Mouse (Mus musculus) midbrain, embryonic 15.5 days (tissue): ENCODE measurements around the gene Cdc14a. TPM values are rescaled to one million over a fixed set of nuclear protein-coding genes. Genes with fewer than 3 reads are reported as not detected.

ENCODE experiments used
- ATAC-seq: fragments of 200-750 bp; cut with Nextera tagmentation; replicated peaks from 2 replicates; pipeline ENCODE4 v1.8.0; 2017; ENCODE audit warnings: moderate TSS enrichment
- H3K27ac ChIP-seq: fragments of 300-500 bp; sonication (generic); 2 replicates; pipeline ENCODE4 v1.5.1; 2015; ENCODE audit warnings: mild to moderate bottlenecking, inconsistent platforms
- H3K27me3 ChIP-seq: fragments of 300-500 bp; sonication (generic); replicated peaks from 2 replicates; pipeline ENCODE4 v1.6.1; 2015; ENCODE audit warnings: inconsistent platforms
- H3K36me3 ChIP-seq: fragments of 300-500 bp; sonication (generic); replicated peaks from 2 replicates; pipeline ENCODE4 v1.6.1; 2015; ENCODE audit warnings: inconsistent platforms
- H3K4me1 ChIP-seq: fragments of 300-500 bp; sonication (generic); 2 replicates; pipeline ENCODE4 v1.6.1; 2015; ENCODE audit warnings: inconsistent platforms
- H3K4me2 ChIP-seq: fragments of 300-500 bp; sonication (generic); 2 replicates; pipeline ENCODE4 v1.6.1; 2015; ENCODE audit warnings: inconsistent platforms, mild to moderate bottlenecking, moderate library complexity
- H3K4me3 ChIP-seq: fragments of 300-500 bp; sonication (generic); 2 replicates; pipeline ENCODE4 v1.5.1; 2015; ENCODE audit warnings: mild to moderate bottlenecking, inconsistent platforms
- H3K9ac ChIP-seq: fragments of 300-500 bp; sonication (generic); 2 replicates; pipeline ENCODE4 v1.6.1; 2015; ENCODE audit warnings: mild to moderate bottlenecking, inconsistent platforms
- H3K9me3 ChIP-seq: fragments of 300-500 bp; sonication (generic); 2 replicates; pipeline ENCODE4 v1.6.1; 2016; ENCODE audit warnings: inconsistent platforms
- WGBS: fragments of 180-500 bp; shearing (Covaris S2); methylation state at CpG from one replicate; pipeline ENCODE4 v1.1.7; 2015; ENCODE audit warnings: mixed read lengths; 5-methylcytosine and 5-hydroxymethylcytosine counted together
- polyA plus RNA-seq: library from polyadenylated mRNA; unstranded; fragments of >200 nt; fragmentation: Nextera tagmentation; extraction: Ambion mirVana; gene quantifications from 2 replicates; pipeline ENCODE4 v1.2.1, GENCODE M21; 2015

The Cdc14a gene
- polyA plus RNA-seq, 1 experiment from 2014 or later = 3.3 TPM

DNA sequence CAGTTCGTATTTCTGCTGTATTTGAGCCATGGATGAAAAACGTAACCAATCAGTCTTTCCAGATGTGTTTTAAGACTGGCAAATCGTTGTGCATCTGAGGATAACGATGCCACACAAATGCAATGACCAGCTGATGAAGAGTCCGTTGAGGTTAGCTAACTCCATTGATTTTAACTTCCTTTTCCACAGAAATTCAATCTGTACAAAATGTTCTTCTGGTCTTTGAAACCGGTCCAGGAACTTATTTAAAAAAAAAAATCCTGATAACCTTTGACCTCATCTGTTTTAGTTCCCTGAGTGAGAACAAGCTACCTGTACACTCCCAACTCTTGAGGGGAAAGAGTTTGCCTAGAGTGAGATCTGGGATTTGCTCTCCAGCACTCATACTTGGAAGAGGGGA is 152.2 kb downstream of the Cdc14a start:
- no peak for ATAC-seq
- 91% methylated on average over 6 of the region's 6 CpGs for WGBS
- H3K4me3 ChIP-seq = no peak overlapping the region
- no peaks in the 10 kb centered on the region for H3K4me1 ChIP-seq
- H3K27ac ChIP-seq = no peak overlapping the region
- no peaks in the 10 kb centered on the region for H3K36me3 ChIP-seq
- no peaks in the 10 kb centered on the region for H3K27me3 ChIP-seq
- H3K4me2 ChIP-seq = no peak overlapping the region
- H3K9me3 ChIP-seq = no peaks in the 10 kb centered on the region
- H3K9ac ChIP-seq = no peak overlapping the region

DNA sequence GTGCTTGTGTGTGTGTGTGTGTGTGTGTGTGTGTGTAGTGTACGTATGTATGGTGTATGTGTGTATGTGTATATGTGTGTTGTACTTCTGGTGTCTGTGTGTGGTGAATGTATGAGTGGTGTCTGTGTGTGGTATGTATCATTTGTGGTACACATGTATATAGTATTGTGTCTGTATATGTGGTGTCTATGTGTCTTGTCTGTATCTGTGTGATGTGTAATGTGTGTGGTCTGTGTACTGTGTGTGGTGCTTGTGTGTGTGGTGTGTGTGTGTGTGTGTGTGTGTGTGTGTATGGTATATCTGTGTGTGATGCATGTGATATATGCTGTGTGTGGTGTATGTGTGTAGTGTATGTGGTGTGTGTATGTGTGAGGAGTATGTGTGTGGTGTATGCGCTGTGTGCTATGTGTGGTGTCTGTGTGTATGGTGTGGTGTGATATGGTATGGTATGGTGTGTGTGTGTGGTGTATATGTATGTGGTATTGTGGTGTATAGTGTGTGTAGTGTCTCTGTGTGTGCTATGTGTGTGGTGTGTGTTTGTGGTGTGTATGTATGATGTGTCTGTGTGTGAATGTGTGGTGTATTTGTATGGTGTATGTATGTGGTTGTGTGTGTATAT is 156.7 kb downstream of the Cdc14a start:
- Histone ChIP-seq H3K27ac (no peak overlapping the region), H3K4me2 (no peak overlapping the region), H3K4me1 (no peaks in the 10 kb centered on the region), H3K27me3 (no peaks in the 10 kb centered on the region), H3K9me3 (no peaks in the 10 kb centered on the region), H3K9ac (no peak overlapping the region), H3K36me3 (no peaks in the 10 kb centered on the region), H3K4me3 (no peak overlapping the region)
- ATAC-seq = 0 out of 2 replicates have a peak, but pooled peaks have one; percentile 33
- 91% methylated on average over 2 of the region's 2 CpGs for WGBS

- no peak overlapping the region for H3K27ac ChIP-seq
- no peaks in the 10 kb centered on the region for H3K4me1 ChIP-seq
- no peak overlapping the region for H3K4me3 ChIP-seq
- no peak for ATAC-seq
- H3K9ac ChIP-seq = no peak overlapping the region
- no peak overlapping the region for H3K4me2 ChIP-seq
- WGBS = 82% methylated on average over 3 of the region's 3 CpGs
- H3K36me3 ChIP-seq = no peaks in the 10 kb centered on the region
- no peaks in the 10 kb centered on the region for H3K9me3 ChIP-seq
- no peaks in the 10 kb centered on the region for H3K27me3 ChIP-seq
Measured at GRCm38 (mm10) chr3:116266360-116266759, 157.5 kb downstream of the Cdc14a start.

- WGBS = 59% methylated on average over 1 of the region's 1 CpGs
- no peak overlapping the region for H3K4me3 ChIP-seq
- no peaks in the 10 kb centered on the region for H3K27me3 ChIP-seq
- H3K4me1 ChIP-seq = no peaks in the 10 kb centered on the region
- H3K9me3 ChIP-seq = no peaks in the 10 kb centered on the region
- no peak overlapping the region for H3K4me2 ChIP-seq
- no peak overlapping the region for H3K9ac ChIP-seq
- ATAC-seq = no peak
- H3K36me3 ChIP-seq = no peaks in the 10 kb centered on the region
- H3K27ac ChIP-seq = no peak overlapping the region
Measured at GRCm38 (mm10) chr3:116263977-116264376, 159.9 kb downstream of the Cdc14a start.

GRCm38 (mm10) chr3:116263061-116263460 is 160.8 kb downstream of the Cdc14a start:
- H3K9ac ChIP-seq = no peak overlapping the region
- no peaks in the 10 kb centered on the region for H3K36me3 ChIP-seq
- H3K4me3 ChIP-seq = no peak overlapping the region
- WGBS = 92% methylated on average over 5 of the region's 5 CpGs
- no peaks in the 10 kb centered on the region for H3K27me3 ChIP-seq
- no peaks in the 10 kb centered on the region for H3K9me3 ChIP-seq
- no peak overlapping the region for H3K4me2 ChIP-seq
- no peaks in the 10 kb centered on the region for H3K4me1 ChIP-seq
- H3K27ac ChIP-seq = no peak overlapping the region
- no peak for ATAC-seq

DNA sequence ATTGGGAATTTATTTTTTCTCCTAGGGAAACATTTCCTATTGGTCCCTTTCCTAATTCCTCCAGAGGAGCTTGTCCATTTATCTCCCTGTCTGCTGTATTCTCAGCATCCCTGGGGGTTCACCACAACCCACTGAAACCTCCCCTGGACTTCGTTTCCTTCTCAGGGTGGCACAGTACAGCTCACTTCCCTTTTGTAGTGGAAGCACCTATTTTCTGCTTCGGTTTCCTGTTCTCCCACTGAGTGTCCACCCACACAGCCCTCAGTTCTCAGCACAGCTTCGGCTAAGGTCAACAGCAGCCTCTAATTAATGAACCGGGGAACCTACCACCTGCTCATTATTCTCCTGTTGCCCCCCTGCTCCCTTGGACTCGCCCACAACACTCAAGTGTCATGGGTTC is 167.7 kb downstream of the Cdc14a start:
- Histone ChIP-seq H3K4me1 (peaks cover 21% of the 10 kb centered on the region), H3K27ac (no peak overlapping the region), H3K4me3 (no peak overlapping the region), H3K4me2 (no peak overlapping the region), H3K9ac (no peak overlapping the region), H3K27me3 (peaks cover 8% of the 10 kb centered on the region; the same call in 1 of the 2 replicates), H3K36me3 (no peaks in the 10 kb centered on the region), H3K9me3 (no peaks in the 10 kb centered on the region)
- no peak for ATAC-seq
- 62% methylated on average over 5 of the region's 5 CpGs for WGBS

DNA sequence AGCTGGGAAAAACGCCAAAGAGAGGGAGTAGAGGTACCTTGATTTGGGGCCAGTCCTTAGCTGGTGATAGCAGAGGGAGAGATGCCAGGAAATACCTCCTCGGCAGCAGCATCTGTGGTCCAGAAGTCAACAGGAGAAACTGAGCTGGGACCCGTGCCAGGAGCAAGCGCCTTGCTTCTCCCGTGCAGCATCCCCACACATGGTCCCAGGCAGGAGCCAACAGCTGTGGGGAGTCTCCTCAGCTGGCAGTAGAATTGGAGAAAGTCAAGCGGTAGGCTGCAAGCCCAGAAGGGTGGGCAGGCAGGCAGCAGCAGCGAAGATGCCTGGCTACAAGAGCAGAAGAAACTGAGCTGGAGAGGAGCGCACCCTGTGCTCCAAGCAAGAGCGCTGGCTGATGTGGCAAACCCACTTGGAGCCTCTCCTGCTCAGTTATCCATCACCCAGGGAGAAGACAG is 170.7 kb downstream of the Cdc14a start, which contains the start of gene Gpr88:
Gene Gpr88, minus strand, starts transcription at position 427 of the 455 bp plus-strand sequence.
- H3K4me1 ChIP-seq = peaks cover 23% of the 10 kb centered on the region
- 3% methylated on average over 9 of the region's 9 CpGs for WGBS
- H3K9ac ChIP-seq = peak within 1 kb of the TSS; percentile 58
- H3K4me2 ChIP-seq = peak within 1 kb of the TSS; percentile 97
- peak within 1 kb of the TSS; percentile 41; the same call in 1 of the 2 replicates for H3K27ac ChIP-seq
- H3K36me3 ChIP-seq = no peaks in the 10 kb centered on the region
- ATAC-seq = peak; percentile 48
- H3K27me3 ChIP-seq = peaks cover 24% of the 10 kb centered on the region
- peak within 1 kb of the TSS; percentile 68 for H3K4me3 ChIP-seq
- no peaks in the 10 kb centered on the region for H3K9me3 ChIP-seq

GRCm38 (mm10) chr3:116252255-116253040 is 171.4 kb downstream of the Cdc14a start:
- WGBS = under 1% methylated on average over 48 of the region's 48 CpGs
- Histone ChIP-seq H3K4me3 (peak overlapping the region; percentile 68), H3K27ac (peak overlapping the region; percentile 41), H3K9ac (peak overlapping the region; percentile 58), H3K9me3 (no peaks in the 10 kb centered on the region), H3K4me1 (peaks cover 23% of the 10 kb centered on the region), H3K36me3 (no peaks in the 10 kb centered on the region), H3K4me2 (peak overlapping the region; percentile 97), H3K27me3 (peaks cover 24% of the 10 kb centered on the region)
- peak; percentile 71 for ATAC-seq

DNA sequence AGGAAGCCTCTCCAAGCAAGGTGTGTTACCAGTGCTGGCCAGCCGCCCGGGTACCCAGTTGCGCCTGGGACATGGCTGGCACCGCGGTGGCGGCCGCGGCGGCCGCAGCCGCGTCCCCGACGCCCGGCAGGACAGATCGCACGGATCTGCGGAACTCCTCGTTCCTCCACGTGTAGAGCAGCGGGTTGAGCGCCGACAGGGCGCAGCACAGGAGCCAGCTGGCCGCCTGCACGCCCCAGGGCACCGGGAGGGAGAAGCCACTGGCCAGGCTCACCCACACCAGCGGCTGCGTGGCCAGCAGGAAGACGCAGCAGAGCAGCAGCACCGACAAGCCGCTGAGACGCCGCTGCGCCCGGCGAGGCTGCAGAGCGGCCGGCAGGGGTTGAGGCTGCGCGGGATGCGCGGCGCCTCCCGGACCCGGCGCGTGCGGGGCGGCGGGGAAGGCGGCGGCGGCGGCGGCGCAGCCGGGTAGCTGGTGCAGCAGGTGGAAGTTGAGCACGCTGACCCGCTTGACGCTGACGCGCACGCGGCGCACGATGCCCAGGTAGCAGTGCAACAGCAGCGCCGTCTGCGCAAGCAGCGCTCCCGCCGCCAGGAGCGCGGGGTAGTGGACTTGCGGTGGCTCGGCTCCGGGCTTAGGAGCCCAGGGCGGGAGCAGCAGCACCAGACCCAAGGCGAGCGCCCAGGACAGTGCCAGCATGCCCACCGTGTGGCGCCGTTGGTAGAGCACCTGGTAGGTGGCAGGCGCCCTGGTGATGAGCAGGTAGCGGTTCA is 172.2 kb downstream of the Cdc14a start:
- peak overlapping the region; percentile 68 for H3K4me3 ChIP-seq
- H3K4me1 ChIP-seq = peaks cover 23% of the 10 kb centered on the region
- H3K4me2 ChIP-seq = peak overlapping the region; percentile 97
- peaks cover 24% of the 10 kb centered on the region for H3K27me3 ChIP-seq
- H3K9ac ChIP-seq = peak overlapping the region; percentile 58
- no peaks in the 10 kb centered on the region for H3K36me3 ChIP-seq
- no peaks in the 10 kb centered on the region for H3K9me3 ChIP-seq
- peak; percentile 89 for ATAC-seq
- peak overlapping the region; percentile 41 for H3K27ac ChIP-seq
- WGBS = under 1% methylated on average over 85 of the region's 86 CpGs

- 86% methylated on average over 2 of the region's 2 CpGs for WGBS
- Histone ChIP-seq H3K27ac (no peak overlapping the region), H3K36me3 (no peaks in the 10 kb centered on the region), H3K9me3 (no peaks in the 10 kb centered on the region), H3K4me2 (no peak overlapping the region), H3K9ac (no peak overlapping the region), H3K4me3 (no peak overlapping the region), H3K4me1 (peaks cover 23% of the 10 kb centered on the region), H3K27me3 (peaks cover 24% of the 10 kb centered on the region)
- no peak for ATAC-seq
Measured at GRCm38 (mm10) chr3:116249026-116249425, 174.8 kb downstream of the Cdc14a start.

DNA sequence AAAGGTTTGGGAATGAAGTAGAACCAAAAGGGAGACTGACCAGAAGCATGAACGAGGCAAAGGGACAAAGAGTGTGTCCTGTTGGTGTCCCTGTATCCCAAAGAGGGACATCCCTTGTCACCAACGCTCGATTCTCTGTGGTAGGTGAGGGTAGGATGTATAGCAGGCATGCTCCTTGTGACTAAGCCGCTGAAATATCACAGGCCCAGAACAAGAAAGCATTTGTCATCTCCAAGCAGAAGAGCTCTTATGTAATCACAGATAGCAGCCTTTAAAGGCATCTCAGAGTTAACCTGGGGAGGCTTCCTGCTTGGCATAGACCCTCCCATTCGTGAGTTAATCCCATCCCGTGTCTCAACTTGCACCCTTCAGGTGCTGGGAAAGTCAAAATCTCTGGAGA is 179.4 kb downstream of the Cdc14a start:
- H3K9ac ChIP-seq = no peak overlapping the region
- H3K27me3 ChIP-seq = peaks cover 2% of the 10 kb centered on the region
- H3K9me3 ChIP-seq = no peaks in the 10 kb centered on the region
- no peak overlapping the region for H3K4me3 ChIP-seq
- no peak for ATAC-seq
- no peaks in the 10 kb centered on the region for H3K4me1 ChIP-seq
- H3K36me3 ChIP-seq = no peaks in the 10 kb centered on the region
- H3K27ac ChIP-seq = no peak overlapping the region
- no peak overlapping the region for H3K4me2 ChIP-seq
- 73% methylated on average over 6 of the region's 6 CpGs for WGBS

- Histone ChIP-seq H3K9ac (no peak overlapping the region), H3K36me3 (no peaks in the 10 kb centered on the region), H3K27ac (no peak overlapping the region), H3K4me1 (no peaks in the 10 kb centered on the region), H3K4me3 (no peak overlapping the region), H3K9me3 (no peaks in the 10 kb centered on the region), H3K4me2 (no peak overlapping the region), H3K27me3 (no peaks in the 10 kb centered on the region; the same call in 1 of the 2 replicates)
- WGBS = 70% methylated on average over 9 of the region's 9 CpGs
- ATAC-seq = no peak
Measured at GRCm38 (mm10) chr3:116242685-116243084, 181.1 kb downstream of the Cdc14a start.
